Mouse (Mus musculus) testis, adult 2 months (tissue): ENCODE results near the gene Pde4dip.

ENCODE experiments used
- CTCF ChIP-seq: fragments of 200-500 bp; IDR thresholded peaks from 2 replicates; pipeline ENCODE4 v1.5.1; 2012; ENCODE audit warnings: low read depth, mild to moderate bottlenecking, inconsistent platforms, low read length, moderate library complexity; ENCODE audit not compliant: control insufficient read depth, insufficient read depth, insufficient replicate concordance
- POLR2A ChIP-seq: fragments of 200-500 bp; IDR thresholded peaks from 2 replicates; pipeline ENCODE4 v1.6.1; 2012; ENCODE audit warnings: low read depth, mild to moderate bottlenecking, inconsistent platforms, low read length, moderate library complexity; ENCODE audit not compliant: control insufficient read depth

DNA sequence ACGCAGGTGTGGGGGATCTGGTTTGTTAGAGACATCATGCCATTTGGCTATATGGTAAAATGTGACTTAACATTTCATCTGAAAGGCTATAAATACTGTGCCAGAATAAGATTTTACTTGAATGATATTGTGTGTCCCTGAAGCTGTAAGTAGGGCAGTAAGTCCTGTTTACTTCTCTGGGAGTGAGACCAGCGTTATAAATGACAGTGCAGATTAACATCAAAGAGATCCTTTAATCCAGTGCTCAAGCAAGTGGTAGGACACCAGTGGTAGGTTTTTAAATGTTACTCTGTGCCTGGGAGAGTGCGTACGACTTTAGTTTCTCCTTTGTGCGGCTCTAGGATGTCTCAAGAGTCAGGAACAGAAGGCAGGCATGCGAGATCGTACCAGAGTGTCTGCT, 22.6 kb upstream of the Pde4dip start:
- TF ChIP-seq POLR2A (no peak), CTCF (no peak)
